8 mouse cellular contexts compared by ENCODE assay signal in the genomic region with DNA sequence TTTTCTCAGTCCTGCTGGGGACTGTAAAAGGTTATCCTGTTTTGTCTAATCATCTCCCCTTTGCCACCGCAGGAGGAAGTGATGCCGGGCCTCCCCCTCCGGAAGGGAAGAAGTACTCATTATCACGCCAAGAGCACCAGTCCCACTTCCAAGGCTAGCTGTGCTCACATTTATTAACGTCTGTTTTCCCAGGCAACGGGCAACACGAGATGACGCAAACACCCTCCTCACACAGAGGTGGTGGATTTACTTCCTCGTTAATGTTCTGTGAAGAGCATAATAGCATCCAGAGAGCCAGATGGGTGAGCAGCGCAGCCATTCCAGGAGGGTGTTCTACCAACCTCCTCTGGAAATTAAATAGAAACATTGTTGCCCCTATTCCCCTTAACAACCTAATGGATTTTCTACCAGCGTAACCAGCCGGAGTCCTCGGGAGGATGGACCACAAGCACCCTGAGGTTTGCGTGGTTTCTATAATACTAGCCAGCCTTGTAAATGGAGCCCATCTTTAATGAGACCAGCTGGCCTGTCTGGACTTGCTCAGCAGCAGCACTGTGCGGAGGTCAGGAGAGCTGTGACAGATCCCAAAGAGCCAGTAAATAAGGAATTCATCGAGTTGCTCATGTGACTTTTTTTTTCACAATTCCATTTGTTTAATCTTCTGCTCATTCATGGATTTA. TPM values are rescaled to one million over a fixed set of nuclear protein-coding genes. Genes with fewer than 3 reads are reported as not detected.
A peak's percentile ranks its signal among the peaks of the same experiment; 100 is the strongest.
DNase-seq lines count a peak whose midpoint lies in the region; ATAC-seq lines count a peak whose summit lies in the region.
"Had no signal": no experiment of that assay in that cellular context is flagged by ENCODE, and none has a peak within 500 bp of the region (broad histone marks: within the 10 kb centered on the region; RNA-seq: fewer than 3 reads in every experiment).

No protein-coding gene starts in this region.

- DNase-seq in 416B (ENCODE audit: low read depth), result peak; percentile 90
- DNase-seq in CD4-positive helper T cell, adult 2 months (ENCODE audit: low read depth, low spot score), result peak; percentile 11
- DNase-seq in lung, postnatal 10 days, result peak; percentile 16
- no peak for DNase-seq in thymus, postnatal 14 days
- no peak for DNase-seq in urinary bladder, postnatal 25 days (ENCODE audit: low spot score)
- DNase-seq: adrenal gland, postnatal 14 days had no signal

- ATAC-seq in hematopoietic stem cell, adult 5-6 weeks (replicated peaks in 1 of 2; ENCODE audit: insufficient read depth in 1 of 2, low FRiP score in 2 of 2, low TSS enrichment in 1 of 2, low read depth in 1 of 2, poor library complexity in 2 of 2, severe bottlenecking in 2 of 2), result peak; percentile 54 to 76
- no peak for ATAC-seq in frontal cortex, adult (ENCODE audit: low TSS enrichment)

RNA-seq across cellular contexts. Expression of a gene that starts 28.1 kb away (rescaled TPM):
- 2.3 and 2.4 TPM in 2 replicates for total RNA-seq in hematopoietic stem cell, adult 5-6 weeks (2017)

Comparison
In these comparisons a context has a peak if more than half of its experiments do, and no peak if none do; other contexts are left out.
1. DNase-seq: peak in 416B (single experiment), CD4-positive helper T cell, adult 2 months (single experiment) and lung, postnatal 10 days (single experiment); none in thymus, postnatal 14 days (single experiment) and urinary bladder, postnatal 25 days (single experiment).